Mouse (Mus musculus) hindbrain, embryonic 11.5 days (tissue): ENCODE data around the gene Ptgs2. TPM values are rescaled to one million over a fixed set of nuclear protein-coding genes. Genes with fewer than 3 reads are reported as not detected.
A peak's percentile ranks its signal among the peaks of the same experiment; 100 is the strongest.

Experiments
- ATAC-seq: fragments of 200-750 bp; cut with Nextera tagmentation; 2 replicates; pipeline ENCODE4 v1.8.0; 2017; ENCODE audit warnings: mild to moderate bottlenecking, moderate TSS enrichment, moderate library complexity; ENCODE audit not compliant: low FRiP score
- DNase-seq: peaks from one replicate; pipeline ENCODE4 v3.0.0-alpha.2; 2015; ENCODE audit warnings: low spot score
- H3K27ac ChIP-seq: fragments of 300-500 bp; sonication (generic); 2 replicates; pipeline ENCODE4 v1.5.1; 2014; ENCODE audit warnings: mild to moderate bottlenecking, low read depth, low read length
- H3K27me3 ChIP-seq: fragments of 300-500 bp; sonication (generic); 2 replicates; pipeline ENCODE4 v1.6.1; 2014; ENCODE audit warnings: mild to moderate bottlenecking, low read length, moderate library complexity, mixed read lengths; ENCODE audit not compliant: control insufficient read depth, insufficient read depth
- H3K36me3 ChIP-seq: fragments of 300-500 bp; sonication (generic); 2 replicates; pipeline ENCODE4 v1.6.1; 2014; ENCODE audit warnings: mild to moderate bottlenecking, low read length, moderate library complexity, mixed read lengths; ENCODE audit not compliant: control insufficient read depth, insufficient read depth
- H3K4me1 ChIP-seq: fragments of 300-500 bp; sonication (generic); replicated peaks from 2 replicates; pipeline ENCODE4 v1.6.1; 2014; ENCODE audit warnings: low read length, mixed read lengths; ENCODE audit not compliant: control insufficient read depth, insufficient read depth
- H3K4me2 ChIP-seq: fragments of 300-500 bp; sonication (generic); replicated peaks from 2 replicates; pipeline ENCODE4 v1.6.1; 2014; ENCODE audit warnings: mild to moderate bottlenecking, low read depth, low read length
- H3K4me3 ChIP-seq: fragments of 300-500 bp; sonication (generic); 2 replicates; pipeline ENCODE4 v1.5.1; 2014; ENCODE audit warnings: low read depth, low read length
- H3K9ac ChIP-seq: fragments of 300-500 bp; sonication (generic); 2 replicates; pipeline ENCODE4 v1.6.1; 2014; ENCODE audit warnings: low read depth, low read length
- H3K9me3 ChIP-seq: fragments of 300-500 bp; sonication (generic); 2 replicates; pipeline ENCODE4 v1.6.1; 2016; ENCODE audit warnings: low read length; ENCODE audit not compliant: control insufficient read depth
- WGBS: fragments of 180-500 bp; shearing (Covaris S2); extraction: QIAGEN DNeasy Blood & Tissue Kit; methylation state at CpG from one replicate; pipeline ENCODE4 v1.1.7; 2014; 5-methylcytosine and 5-hydroxymethylcytosine counted together
- polyA plus RNA-seq: library from polyadenylated mRNA; unstranded; fragments of >200 nt; fragmentation: Nextera tagmentation; extraction: Ambion mirVana; gene quantifications from 2 replicates; pipeline ENCODE4 v1.2.1, GENCODE M21; 2014

Gene Ptgs2
- polyA plus RNA-seq = 0.19 and 0.29 TPM in 2 replicates

GRCm38 (mm10) chr1:150099790-150100333, at the start of gene Ptgs2:
Gene Ptgs2, plus strand, starts transcription at chr1:150100031.
- peak; percentile 63 for DNase-seq
- Histone ChIP-seq H3K9ac (peak within 1 kb of the TSS; percentile 29; the same call in 1 of the 2 replicates), H3K36me3 (no peaks in the 10 kb centered on the region), H3K27ac (no peak within 1 kb of the TSS), H3K9me3 (no peaks in the 10 kb centered on the region), H3K27me3 (no peaks in the 10 kb centered on the region), H3K4me3 (peak within 1 kb of the TSS; percentile 35), H3K4me2 (peak within 1 kb of the TSS; percentile 65), H3K4me1 (no peaks in the 10 kb centered on the region)
- WGBS = 2% methylated on average over 26 of the region's 26 CpGs
- peak; percentile 88 for ATAC-seq

DNA sequence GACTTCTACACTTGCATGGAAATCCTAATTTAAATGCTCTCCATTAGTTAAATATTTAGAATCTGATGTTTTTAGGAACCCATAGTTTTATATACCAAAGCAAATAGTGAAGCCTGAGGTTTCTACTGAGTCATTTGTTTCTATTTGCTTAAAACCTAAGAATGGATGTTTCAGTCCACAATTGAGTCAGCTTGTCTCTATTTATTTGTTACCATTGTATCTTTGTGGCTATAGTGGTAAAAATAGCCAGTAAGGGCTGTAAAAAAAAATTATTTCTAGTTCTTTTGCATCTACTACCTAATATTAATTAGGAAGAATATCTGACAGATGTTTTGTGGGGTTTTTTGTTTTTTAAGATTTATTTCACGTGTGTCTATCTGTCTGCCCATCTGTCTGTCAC, 49.6 kb upstream of the Ptgs2 start:
- no peaks in the 10 kb centered on the region for H3K9me3 ChIP-seq
- no peaks in the 10 kb centered on the region for H3K4me1 ChIP-seq
- H3K27me3 ChIP-seq = no peaks in the 10 kb centered on the region
- DNase-seq = no peak
- no peaks in the 10 kb centered on the region for H3K36me3 ChIP-seq
- H3K4me2 ChIP-seq = no peak overlapping the region
- H3K27ac ChIP-seq = no peak overlapping the region
- no peak overlapping the region for H3K9ac ChIP-seq
- ATAC-seq = no peak
- WGBS = 85% methylated on average over 1 of the region's 1 CpGs
- no peak overlapping the region for H3K4me3 ChIP-seq

GRCm38 (mm10) chr1:150065684-150066083, 34.1 kb upstream of the Ptgs2 start:
- Histone ChIP-seq H3K4me2 (no peak overlapping the region), H3K4me1 (no peaks in the 10 kb centered on the region), H3K27ac (no peak overlapping the region), H3K27me3 (no peaks in the 10 kb centered on the region), H3K9me3 (no peaks in the 10 kb centered on the region), H3K9ac (no peak overlapping the region), H3K36me3 (no peaks in the 10 kb centered on the region), H3K4me3 (no peak overlapping the region)
- DNase-seq (no peak), ATAC-seq (no peak)
- 83% methylated on average over 1 of the region's 1 CpGs for WGBS

DNA sequence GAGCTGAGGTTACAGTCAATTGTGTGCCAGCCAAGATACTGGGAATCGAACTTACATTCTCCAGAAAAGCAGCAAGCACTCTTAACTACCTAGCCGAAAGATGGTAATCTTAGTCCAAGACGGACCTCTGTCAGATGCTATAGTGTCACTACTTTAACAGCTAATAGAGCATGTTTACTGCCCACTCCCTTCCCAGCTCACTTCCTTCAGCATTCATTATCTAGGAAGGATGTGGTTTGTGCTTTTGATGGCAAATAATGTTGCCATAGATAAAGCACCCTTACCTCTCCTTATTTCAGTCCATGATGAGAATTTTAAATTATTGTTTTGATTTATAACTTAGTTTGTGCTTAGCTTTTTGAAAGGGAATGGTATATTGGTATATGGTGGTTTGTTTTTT, 27.0 kb upstream of the Ptgs2 start:
- Histone ChIP-seq H3K9ac (no peak overlapping the region), H3K4me3 (no peak overlapping the region), H3K36me3 (no peaks in the 10 kb centered on the region), H3K27me3 (no peaks in the 10 kb centered on the region), H3K4me1 (no peaks in the 10 kb centered on the region), H3K27ac (no peak overlapping the region), H3K4me2 (no peak overlapping the region), H3K9me3 (no peaks in the 10 kb centered on the region)
- ATAC-seq (no peak), DNase-seq (no peak)
- WGBS = 88% methylated on average over 3 of the region's 3 CpGs

- Histone ChIP-seq H3K4me1 (no peaks in the 10 kb centered on the region), H3K4me3 (no peak overlapping the region), H3K27me3 (no peaks in the 10 kb centered on the region), H3K4me2 (no peak overlapping the region), H3K36me3 (no peaks in the 10 kb centered on the region), H3K9ac (no peak overlapping the region), H3K9me3 (no peaks in the 10 kb centered on the region), H3K27ac (no peak overlapping the region)
- 94% methylated on average over 1 of the region's 1 CpGs for WGBS
- no peak for DNase-seq
- ATAC-seq = no peak
Observed at GRCm38 (mm10) chr1:150074609-150075008, 25.2 kb upstream of the Ptgs2 start.

GRCm38 (mm10) chr1:150089040-150089692, 10.7 kb upstream of the Ptgs2 start:
- H3K9ac ChIP-seq = no peak overlapping the region
- DNase-seq = no peak
- no peaks in the 10 kb centered on the region for H3K36me3 ChIP-seq
- no peak for ATAC-seq
- no peak overlapping the region for H3K4me2 ChIP-seq
- H3K27me3 ChIP-seq = no peaks in the 10 kb centered on the region
- H3K4me1 ChIP-seq = no peaks in the 10 kb centered on the region
- no peaks in the 10 kb centered on the region for H3K9me3 ChIP-seq
- no peak overlapping the region for H3K27ac ChIP-seq
- WGBS = 82% methylated on average over 6 of the region's 6 CpGs
- no peak overlapping the region for H3K4me3 ChIP-seq

- ATAC-seq = peak; percentile 62; the same call in 1 of the 2 replicates
Observed at GRCm38 (mm10) chr1:150090229-150090628, 9.6 kb upstream of the Ptgs2 start.

DNA sequence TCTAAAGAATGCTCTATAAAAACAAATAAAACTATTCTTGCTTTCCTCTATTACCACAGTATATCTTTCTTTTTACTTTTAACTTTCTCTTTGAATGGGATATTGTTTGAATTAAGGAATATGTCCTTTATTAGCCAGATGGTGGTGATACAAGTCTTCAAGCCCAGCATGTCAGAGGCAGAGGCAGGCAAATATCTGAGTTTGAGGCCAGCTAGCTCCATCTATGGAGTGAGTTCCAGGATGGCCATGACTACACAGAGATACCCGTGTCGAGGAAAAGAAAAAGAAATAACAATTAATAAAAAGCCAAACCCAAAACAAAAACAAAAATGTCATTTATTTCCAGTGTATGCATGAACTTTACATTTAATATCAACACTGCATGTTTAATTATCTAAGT, 2.8 kb upstream of the Ptgs2 start:
- Histone ChIP-seq H3K27ac (no peak overlapping the region), H3K4me3 (no peak overlapping the region), H3K27me3 (no peaks in the 10 kb centered on the region), H3K4me1 (no peaks in the 10 kb centered on the region), H3K9me3 (no peaks in the 10 kb centered on the region), H3K36me3 (no peaks in the 10 kb centered on the region), H3K4me2 (no peak overlapping the region), H3K9ac (no peak overlapping the region)
- DNase-seq (no peak), ATAC-seq (no peak)
- WGBS = 93% methylated on average over 2 of the region's 2 CpGs

More at GRCm38 (mm10) chr1:150090229-150090628, 9.6 kb upstream of the Ptgs2 start:
- Histone ChIP-seq H3K36me3 (no peaks in the 10 kb centered on the region), H3K4me2 (no peak overlapping the region), H3K9me3 (no peaks in the 10 kb centered on the region), H3K4me3 (no peak overlapping the region), H3K9ac (no peak overlapping the region), H3K4me1 (no peaks in the 10 kb centered on the region), H3K27me3 (no peaks in the 10 kb centered on the region), H3K27ac (no peak overlapping the region)
- 45% methylated on average over 1 of the region's 1 CpGs for WGBS
- DNase-seq = no peak

- DNase-seq = no peak
- Histone ChIP-seq H3K27me3 (no peaks in the 10 kb centered on the region), H3K9ac (no peak overlapping the region), H3K4me2 (no peak overlapping the region), H3K27ac (no peak overlapping the region), H3K9me3 (no peaks in the 10 kb centered on the region), H3K4me3 (no peak overlapping the region), H3K36me3 (no peaks in the 10 kb centered on the region), H3K4me1 (no peaks in the 10 kb centered on the region)
- 71% methylated on average over 1 of the region's 1 CpGs for WGBS
- ATAC-seq = no peak
Observed at GRCm38 (mm10) chr1:150097721-150098120, 2.1 kb upstream of the Ptgs2 start.
